Mouse (Mus musculus): ENCODE data around the gene Rere. TPM values are rescaled to one million over a fixed set of nuclear protein-coding genes. Genes with fewer than 3 reads are reported as not detected.

Gene Rere
- total and polyA plus RNA-seq, 3 experiments = 4.1 to 31.8 TPM; not detected in 1

- Histone ChIP-seq H3K9ac (ENCODE audit: control insufficient read depth, low read depth, low read length, poor library complexity, severe bottlenecking) (peak overlapping the region; percentile 92), H3K27ac (ENCODE audit: control insufficient read depth, low read depth, low read length) (peak overlapping the region; percentile 71), H3K79me2 (ENCODE audit: control insufficient read depth, insufficient read depth, low read length, poor library complexity) (peaks cover 40% of the 10 kb centered on the region), H3K4me1 (ENCODE audit: control insufficient read depth in 1 of 2, insufficient read depth in 2 of 2, low read length in 2 of 2) (peaks cover 7 to 33% of the 10 kb centered on the region in 2 experiments), H3K4me3 (ENCODE audit: control insufficient read depth in 1 of 2, insufficient read depth in 1 of 2, low read depth in 2 of 2, low read length in 2 of 2) (peak overlapping the region; percentile 91 to 99), H3K36me3 (ENCODE audit: control insufficient read depth in 1 of 2, insufficient read depth in 2 of 2, low read length in 2 of 2) (peaks cover 4 to 33% of the 10 kb centered on the region in 2 experiments), H3K9me3 (replicated peaks; ENCODE audit: insufficient read depth, low read length) (no peaks in the 10 kb centered on the region), H3K27me3 (ENCODE audit: control insufficient read depth in 1 of 2, insufficient read depth in 2 of 2, low read length in 2 of 2) (no peaks in the 10 kb centered on the region)
- DNase-seq (ENCODE audit: low read depth, low spot score) = peak; percentile 75
- no peak for TF ChIP-seq E2F4 (IDR thresholded peaks at IDR 0.05; ENCODE audit: borderline replicate concordance, low read depth, low read length)
- no peak for TF ChIP-seq GABPA (IDR thresholded peaks at IDR 0.05; ENCODE audit: low read depth, low read length)
- no peak for TF ChIP-seq TAL1 (IDR thresholded peaks at IDR 0.05; ENCODE audit: low read length)
- no peak for TF ChIP-seq MAX (IDR thresholded peaks at IDR 0.05; ENCODE audit: low read length)
- TF ChIP-seq POLR2AphosphoS5 (IDR thresholded peaks at IDR 0.05; ENCODE audit: borderline replicate concordance, low read depth, low read length) = no peak
Measured at GRCm38 (mm10) chr4:150236031-150236430, 45.4 kb upstream of the Rere start.

DNA sequence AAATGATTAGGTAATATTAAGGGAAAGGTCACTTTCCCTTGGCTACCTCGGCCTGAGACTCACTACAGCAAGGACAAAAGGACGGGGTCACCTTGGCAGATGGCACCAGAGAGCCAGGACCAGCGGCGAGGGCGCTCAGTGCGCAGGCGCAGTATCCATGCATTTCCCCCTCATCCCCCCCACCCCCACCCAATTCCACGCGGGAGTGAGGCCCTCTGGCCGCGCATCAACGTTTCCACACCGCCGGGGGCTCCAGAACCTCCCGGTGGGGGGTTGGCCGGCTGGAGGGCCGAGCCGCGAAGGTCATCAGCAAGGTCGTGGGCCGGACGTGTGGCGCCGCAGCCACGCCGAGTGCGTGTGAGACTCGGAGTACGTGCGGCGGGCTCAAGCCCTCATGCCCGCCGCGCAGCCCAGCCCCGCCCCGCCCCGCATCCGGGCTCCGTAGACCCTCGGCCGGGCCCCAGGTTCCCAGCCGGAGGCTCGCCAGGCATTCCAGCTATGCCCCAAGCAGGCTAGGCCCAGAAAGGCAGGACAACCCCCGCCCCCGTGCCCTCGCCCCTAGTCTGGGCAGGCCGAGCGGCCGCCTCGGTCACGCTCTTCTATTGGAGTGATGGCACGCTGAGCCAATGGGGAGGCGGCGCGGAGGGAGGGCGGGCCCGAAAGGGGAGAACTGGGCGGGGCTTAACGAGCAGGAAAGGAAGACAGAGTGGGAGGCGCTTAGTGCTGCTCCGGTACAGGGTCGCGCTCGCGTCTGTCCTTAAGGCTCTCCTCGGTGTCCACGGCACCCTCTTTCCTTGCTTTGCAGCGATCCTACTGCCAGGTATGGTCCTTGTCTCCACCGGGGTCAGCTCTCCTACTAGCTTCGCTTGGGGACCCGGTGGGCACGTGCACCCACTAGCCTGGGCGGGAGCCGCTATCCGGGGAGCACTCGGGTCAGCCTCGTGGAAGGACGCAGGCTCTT, 44.6 kb upstream of the Rere start, which contains the start of gene Eno1:
Eno1 (plus strand) TSS at position 201 of the 961 bp plus-strand sequence.
- no peaks in the 10 kb centered on the region for H3K27me3 ChIP-seq (ENCODE audit: control insufficient read depth in 1 of 2, insufficient read depth in 2 of 2, low read length in 2 of 2)
- peaks cover 47% of the 10 kb centered on the region for H3K79me2 ChIP-seq (ENCODE audit: control insufficient read depth, insufficient read depth, low read length, poor library complexity)
- peaks cover 8 to 37% of the 10 kb centered on the region in 2 experiments for H3K36me3 ChIP-seq (ENCODE audit: control insufficient read depth in 1 of 2, insufficient read depth in 2 of 2, low read length in 2 of 2)
- peak within 1 kb of the TSS; percentile 88 for H3K27ac ChIP-seq (ENCODE audit: control insufficient read depth, low read depth, low read length)
- H3K4me1 ChIP-seq (ENCODE audit: control insufficient read depth in 1 of 2, insufficient read depth in 2 of 2, low read length in 2 of 2) = peaks cover 7 to 37% of the 10 kb centered on the region in 2 experiments
- peak within 1 kb of the TSS; percentile 92 for H3K9ac ChIP-seq (ENCODE audit: control insufficient read depth, low read depth, low read length, poor library complexity, severe bottlenecking)
- peak within 1 kb of the TSS; percentile 91 to 99 for H3K4me3 ChIP-seq (ENCODE audit: control insufficient read depth in 1 of 2, insufficient read depth in 1 of 2, low read depth in 2 of 2, low read length in 2 of 2)
- DNase-seq (ENCODE audit: low read depth, low spot score) = peak; percentile 98
- no peaks in the 10 kb centered on the region for H3K9me3 ChIP-seq (replicated peaks; ENCODE audit: insufficient read depth, low read length)
- TF ChIP-seq POLR2AphosphoS2 (IDR thresholded peaks at IDR 0.05; ENCODE audit: low read length) (peak; percentile 82), CTCF (IDR thresholded peaks at IDR 0.05 in 2 of 3, conservative IDR thresholded peaks at IDR 0.05 in 1 of 3; ENCODE audit: control insufficient read depth in 1 of 3, insufficient read depth in 1 of 3, low read depth in 2 of 3, low read length in 3 of 3, poor library complexity in 1 of 3, severe bottlenecking in 1 of 3) (no peak), NRF1 (IDR thresholded peaks at IDR 0.05; ENCODE audit: insufficient read depth, low read depth, low read length, poor library complexity, severe bottlenecking) (peak; percentile 76), NELFE (IDR thresholded peaks at IDR 0.05; ENCODE audit: low read depth, low read length) (peak; percentile 84), RCOR1 (IDR thresholded peaks at IDR 0.05; ENCODE audit: low read depth, low read length) (peak; percentile 15; the same call in 1 of the 2 replicates), TCF12 (IDR thresholded peaks at IDR 0.05; ENCODE audit: low read depth, low read length) (no peak; the same call in 1 of the 2 replicates), USF1 (IDR thresholded peaks at IDR 0.05; ENCODE audit: low read depth, low read length) (peak; percentile 38), EP300 (IDR thresholded peaks at IDR 0.05; ENCODE audit: low read depth in 1 of 2, low read length in 2 of 2) (peak in 1 of 2 experiments; percentile 23; a peak in 1 of 4 replicates), BHLHE40 (IDR thresholded peaks at IDR 0.05; ENCODE audit: borderline replicate concordance, low read depth, low read length) (peak; percentile 53; the same call in 1 of the 2 replicates), GATA1 (IDR thresholded peaks at IDR 0.05; ENCODE audit: low read depth, low read length) (no peak), TBP (IDR thresholded peaks at IDR 0.05; ENCODE audit: low read depth, low read length) (peak; percentile 84), ELF1 (IDR thresholded peaks at IDR 0.05; ENCODE audit: low read depth, low read length) (peak; percentile 16; the same call in 1 of the 2 replicates), MAFK (IDR thresholded peaks at IDR 0.05; ENCODE audit: borderline replicate concordance, low read depth, low read length) (no peak), MYC (IDR thresholded peaks at IDR 0.05; ENCODE audit: low read depth, low read length) (0 out of 2 replicates have a peak, but pooled peaks have one; percentile 48), POLR2AphosphoS5 (IDR thresholded peaks at IDR 0.05; ENCODE audit: borderline replicate concordance, low read depth, low read length) (no peak), MAX (IDR thresholded peaks at IDR 0.05; ENCODE audit: low read length) (0 out of 2 replicates have a peak, but pooled peaks have one; percentile 44), MYB (IDR thresholded peaks at IDR 0.05; ENCODE audit: low read depth, low read length) (no peak), MAZ (IDR thresholded peaks at IDR 0.05; ENCODE audit: low read depth, low read length) (peak; percentile 95), HCFC1 (IDR thresholded peaks at IDR 0.05; ENCODE audit: low read depth, low read length) (peak; percentile 68), ZNF384 (IDR thresholded peaks at IDR 0.05; ENCODE audit: low read depth, low read length) (no peak), USF2 (IDR thresholded peaks at IDR 0.05; ENCODE audit: borderline replicate concordance in 1 of 2, insufficient read depth in 1 of 2, low read depth in 1 of 2, low read length in 2 of 2) (no peak), RAD21 (IDR thresholded peaks at IDR 0.05; ENCODE audit: low read depth, low read length) (no peak), SIN3A (IDR thresholded peaks at IDR 0.05; ENCODE audit: low read length) (peak; percentile 54), UBTF (IDR thresholded peaks at IDR 0.05; ENCODE audit: borderline replicate concordance, insufficient read depth, low read depth, low read length) (peak; percentile 54; the same call in 1 of the 2 replicates)

Data from MEL (cell line).